Mouse (Mus musculus) ES-E14 (cell line): ENCODE measurements around the gene Fam193b.

Source experiments
- CHD2 ChIP-seq: IDR thresholded peaks from 2 replicates; pipeline ENCODE4 v1.6.1; 2014; ENCODE audit warnings: mild to moderate bottlenecking, low read depth, low read length, inconsistent platforms
- HCFC1 ChIP-seq: IDR thresholded peaks from 2 replicates; pipeline ENCODE4 v1.6.1; 2012; ENCODE audit warnings: low read length, inconsistent platforms, borderline replicate concordance; ENCODE audit not compliant: insufficient read depth
- MAFK ChIP-seq: IDR thresholded peaks from 2 replicates; pipeline ENCODE4 v1.6.1; 2014; ENCODE audit warnings: mild to moderate bottlenecking, low read depth, low read length, inconsistent platforms; ENCODE audit not compliant: insufficient read depth
- ZC3H11A ChIP-seq: IDR thresholded peaks from 2 replicates; pipeline ENCODE4 v1.6.1; 2012; ENCODE audit warnings: low read depth, mild to moderate bottlenecking, inconsistent platforms, low read length, borderline replicate concordance

- TF ChIP-seq MAFK (no peak), ZC3H11A (no peak), CHD2 (no peak), HCFC1 (no peak)
Observed at GRCm38 (mm10) chr13:55555921-55556320, 15.0 kb downstream of the Fam193b start.
